Mouse (Mus musculus) layer of hippocampus, adult 6 months (tissue): ENCODE measurements around the gene Il11ra1. TPM values are rescaled to one million over a fixed set of nuclear protein-coding genes. Genes with fewer than 3 reads are reported as not detected.

ENCODE experiments used
- long read RNA-seq, 2 experiments: library from polyadenylated mRNA; unstranded; transcript quantifications; one replicate each; pipeline ENCODE4 v2.0.0; 2019 to 2020
- polyA plus RNA-seq: library from polyadenylated mRNA; unstranded; fragments of <200 nt; fragmentation: Nextera tagmentation; gene quantifications from 2 replicates; pipeline ENCODE4 v1.2.3, GENCODE M21; 2021

The Il11ra1 gene
- polyA plus RNA-seq: 39.2 and 43.2 TPM in 2 replicates
- long read RNA-seq, experiment 1, transcript Il11ra1-201 (13 exons, 2,009 nt): major isoform, 56 of 95 reads
- long read RNA-seq, experiment 1, partial matches to known transcripts: 27 of 95 reads
- long read RNA-seq, experiment 1, other reads (novel, unspliced or antisense): 12 of 95 reads
- long read RNA-seq, experiment 2, transcript Il11ra1-201 (13 exons, 2,009 nt): major isoform, 113 of 190 reads
- long read RNA-seq, experiment 2, partial matches to known transcripts: 35 of 190 reads
- long read RNA-seq, experiment 2, other reads (novel, unspliced or antisense): 42 of 190 reads

DNA sequence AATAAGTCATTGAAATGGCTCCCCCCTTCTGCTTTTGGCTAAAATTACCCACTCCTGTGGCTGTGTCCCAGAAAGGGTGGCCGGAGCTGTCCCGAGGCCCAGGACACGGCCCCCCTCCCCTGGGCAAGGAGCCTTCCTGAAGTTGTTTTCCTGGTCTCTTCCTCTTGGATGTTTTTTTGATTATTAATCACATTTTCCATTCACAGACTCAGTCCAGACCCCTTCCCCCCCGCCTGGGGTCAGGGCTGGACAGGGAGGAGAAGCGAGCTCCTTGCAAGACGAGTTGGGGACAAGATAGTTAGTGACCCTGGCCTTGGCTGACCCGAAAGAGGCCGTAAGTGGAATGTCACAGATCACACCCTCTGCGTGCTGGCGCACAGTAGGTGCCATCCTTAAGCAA is at the start of gene Il11ra1:
Gene Il11ra1 (plus strand): TSS at position 207 of the 400 bp plus-strand sequence.

DNA sequence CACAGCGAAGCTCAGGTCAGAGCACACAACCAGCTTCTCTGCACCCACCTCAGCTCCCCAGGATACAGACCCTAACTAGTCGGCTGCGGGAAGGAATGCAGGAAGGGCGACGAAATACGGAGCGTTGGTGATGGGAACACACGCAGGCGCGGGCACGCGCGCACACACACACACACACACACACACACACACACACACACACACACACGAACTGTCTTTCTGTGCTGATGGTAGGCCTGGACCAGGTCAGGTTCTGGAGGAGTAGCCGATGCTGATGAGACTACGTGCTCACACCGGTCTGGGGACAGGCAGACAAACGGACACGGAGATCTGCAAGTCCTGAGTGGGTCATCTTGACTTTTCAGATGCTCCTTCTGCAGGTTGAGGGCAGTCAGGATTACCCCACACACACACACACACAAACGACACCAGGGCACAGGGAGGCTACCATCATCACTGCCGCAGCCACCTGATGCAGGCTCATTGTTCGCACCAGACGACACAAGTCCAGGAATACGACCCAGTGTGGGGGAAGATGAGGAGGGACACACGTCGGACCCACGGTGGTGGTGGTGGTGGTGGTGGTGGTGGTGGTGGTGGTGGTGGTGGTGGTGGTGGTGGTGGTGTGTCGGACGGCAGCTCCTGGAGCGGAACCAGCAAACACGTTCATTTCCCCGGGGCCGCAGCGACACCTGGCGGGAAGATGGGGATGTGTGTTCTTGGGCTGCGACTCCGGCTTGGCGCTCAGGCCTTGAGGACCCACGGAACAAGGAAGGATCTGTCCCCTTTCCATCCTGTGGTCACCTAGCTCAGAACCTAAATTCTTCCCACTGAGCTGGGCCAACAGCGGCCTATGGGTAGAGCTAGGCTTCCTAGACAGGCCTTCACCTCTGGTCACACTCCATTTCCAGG is 2.6 kb upstream of the Il11ra1 start, which contains the start of gene Cntfr:
Gene Cntfr (minus strand): TSS at position 160 of the 912 bp plus-strand sequence.

DNA sequence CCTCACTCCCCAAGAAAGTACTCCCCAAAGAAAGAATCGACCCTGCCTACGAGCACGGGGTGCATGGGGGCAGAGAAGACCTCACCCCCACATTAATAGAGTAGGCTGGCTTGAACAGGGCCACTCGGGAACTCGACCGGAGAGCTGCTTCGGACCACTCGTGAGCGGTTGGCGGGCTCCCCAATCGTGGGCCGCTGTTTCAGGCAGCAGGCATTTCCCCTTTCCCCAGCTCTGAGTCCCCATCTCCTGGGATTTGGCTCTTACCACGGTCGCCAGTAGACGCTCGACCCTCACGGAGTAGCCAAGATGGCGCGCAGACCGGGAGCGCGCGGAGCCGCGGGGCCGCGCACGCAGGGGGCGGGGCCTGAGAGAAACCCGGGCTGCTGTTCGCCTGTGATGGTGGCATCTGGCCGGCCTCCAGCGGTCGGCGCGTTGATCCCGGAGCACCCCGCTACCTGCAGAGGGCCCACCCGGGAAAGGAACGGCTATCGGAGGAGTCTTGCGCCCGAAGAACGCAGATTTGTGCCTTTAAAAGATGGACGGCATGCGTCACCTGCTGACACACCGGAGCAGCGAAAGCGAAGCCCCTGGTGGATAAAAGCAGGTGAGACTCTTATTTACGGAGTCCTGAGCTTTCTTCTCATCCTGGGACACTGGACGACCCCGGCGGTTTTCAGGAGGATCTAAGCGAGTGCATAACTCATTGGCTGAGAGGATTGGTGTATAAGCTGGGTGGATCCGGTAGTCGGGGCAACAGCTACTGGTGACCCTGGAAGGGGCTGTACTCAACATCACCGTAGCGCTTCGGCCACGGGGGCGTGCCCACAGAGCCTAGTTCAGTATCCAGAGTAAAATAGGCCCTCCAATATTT is 13.6 kb downstream of the Il11ra1 start, which contains the start of gene Rpp25l:
Gene Rpp25l (minus strand): TSS at position 338 of the 871 bp plus-strand sequence.

DNA sequence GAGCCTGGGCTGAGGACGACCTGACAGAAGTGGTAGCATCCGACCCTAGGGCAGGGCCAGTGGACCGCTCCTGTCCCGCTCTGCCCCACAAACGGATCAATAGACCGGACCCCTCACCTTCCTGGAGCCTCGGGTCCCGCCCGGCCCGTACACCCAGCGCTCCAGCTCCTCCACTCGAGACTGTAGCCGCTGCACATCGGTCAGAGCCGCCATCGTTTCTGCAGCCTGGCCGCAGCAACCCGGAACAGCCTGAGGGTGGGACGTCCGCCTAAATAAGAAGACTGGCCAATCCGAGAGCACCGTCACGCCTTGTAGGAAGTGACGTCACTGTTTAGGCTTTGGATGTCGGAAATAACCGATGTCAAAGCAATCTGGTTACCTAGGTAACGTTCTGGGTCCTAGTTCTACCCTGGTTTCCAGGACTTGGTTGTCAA is 23.1 kb downstream of the Il11ra1 start, which contains the start of gene Dctn3:
Gene Dctn3 (minus strand): TSS at position 253 of the 434 bp plus-strand sequence.

DNA sequence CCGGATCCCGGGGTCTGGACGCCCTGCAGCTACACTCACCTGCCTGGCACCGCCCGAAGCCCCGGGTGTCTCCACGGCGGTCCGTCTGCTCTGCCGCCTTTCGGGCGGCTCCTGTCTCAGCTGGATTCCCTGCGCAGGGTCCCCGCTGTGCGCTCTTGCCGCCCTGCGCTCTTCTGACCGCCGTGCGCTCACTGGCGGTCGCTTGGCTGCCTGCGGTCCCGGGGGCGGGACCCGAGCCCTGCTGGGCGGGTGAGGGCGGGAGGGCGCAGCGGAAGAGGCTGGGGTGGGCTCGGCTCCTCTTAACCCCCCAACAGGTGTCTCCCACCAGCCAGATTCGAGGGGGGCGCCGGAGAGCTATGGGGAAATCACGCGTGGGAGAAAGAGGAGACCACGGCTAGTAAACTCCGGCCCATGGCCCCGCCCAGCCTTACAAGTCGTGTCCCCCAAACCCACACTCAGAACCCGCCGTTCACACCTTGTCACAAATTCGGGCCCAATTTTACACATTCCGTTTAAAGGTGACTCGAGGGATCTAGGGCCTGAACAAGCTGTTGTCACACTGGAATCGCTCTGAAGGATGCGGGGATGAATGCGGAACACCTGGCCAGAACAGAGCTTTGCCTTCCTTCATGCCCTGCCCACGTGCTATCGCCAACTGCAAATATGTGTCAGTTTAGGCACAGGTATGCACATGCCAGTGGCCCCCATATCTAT is 31.4 kb downstream of the Il11ra1 start, which contains the start of gene Arid3c:
Gene Arid3c (minus strand): TSS at position 91 of the 714 bp plus-strand sequence.

DNA sequence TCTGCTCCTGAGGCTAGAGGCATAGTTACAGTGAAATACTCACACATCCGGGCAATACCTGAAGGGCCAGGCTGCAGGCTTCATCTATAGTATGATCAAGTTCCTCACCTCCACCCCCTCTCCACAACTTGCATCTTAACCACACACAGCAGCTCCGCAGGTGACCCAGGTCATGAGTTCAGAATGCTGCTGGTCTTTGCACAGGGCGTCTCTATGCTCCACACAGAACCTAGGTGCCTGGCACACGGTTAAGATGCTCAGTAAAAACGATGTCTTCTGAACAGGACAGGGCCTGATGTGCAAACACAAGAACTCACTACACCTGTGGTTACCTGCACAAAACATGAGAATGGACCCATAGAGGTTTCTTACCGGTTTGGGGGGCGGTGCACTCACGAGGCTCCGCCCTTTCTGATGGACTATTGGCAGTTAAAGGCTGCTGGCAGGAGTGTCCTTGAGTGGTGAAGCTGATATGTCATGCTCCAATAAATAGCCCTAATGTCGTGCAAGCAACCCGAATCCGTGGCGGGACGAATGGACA is 55.1 kb downstream of the Il11ra1 start, which contains the start of gene Galt:
Gene Galt (plus strand): TSS at position 432 of the 541 bp plus-strand sequence.

DNA sequence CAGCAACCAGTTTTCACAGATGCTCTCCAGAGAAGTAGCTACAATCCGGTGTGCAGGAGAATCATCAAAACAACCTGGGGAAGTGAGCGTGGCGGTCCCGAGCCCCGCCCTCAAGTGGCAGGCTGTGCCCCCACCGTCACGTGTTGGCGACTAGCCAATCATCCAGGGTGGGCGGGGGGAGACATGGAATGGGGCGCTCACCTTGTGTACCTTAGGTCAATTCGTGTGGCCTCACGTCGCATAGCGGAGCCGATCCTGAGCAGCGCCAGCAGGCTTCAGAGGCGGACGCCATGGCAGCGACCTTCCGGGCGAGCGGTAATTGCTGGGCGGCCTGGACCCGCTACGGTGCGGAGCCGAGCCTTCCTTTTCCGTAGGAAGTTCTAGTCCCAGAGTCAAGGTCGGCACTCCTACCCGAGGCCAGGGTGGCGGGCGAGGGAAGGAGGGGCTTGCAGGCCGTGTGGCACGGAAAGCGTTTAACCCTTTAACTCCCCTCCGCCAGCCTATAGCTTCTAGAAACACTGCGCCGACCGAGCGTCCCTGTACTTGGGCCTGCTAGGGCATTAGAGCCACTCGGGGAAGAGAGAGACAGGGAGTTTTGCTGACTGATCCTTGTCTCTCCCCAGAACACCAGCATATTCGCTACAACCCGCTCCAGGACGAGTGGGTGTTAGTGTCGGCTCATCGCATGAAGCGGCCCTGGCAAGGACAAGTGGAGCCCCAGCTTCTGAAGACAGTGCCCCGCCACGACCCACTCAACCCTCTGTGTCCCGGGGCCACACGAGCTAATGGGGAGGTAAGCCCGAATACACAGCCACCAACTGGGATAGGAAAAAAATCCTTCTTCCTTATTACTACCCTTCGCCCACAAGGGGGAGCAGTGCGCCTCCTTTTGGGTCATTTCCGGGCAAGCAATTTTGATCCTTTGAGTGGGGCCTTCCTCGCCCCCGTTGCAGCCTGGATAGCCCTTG is 55.8 kb downstream of the Il11ra1 start, which contains the start of gene Sigmar1:
Gene Sigmar1 (minus strand): TSS at position 820 of the 968 bp plus-strand sequence.

DNA sequence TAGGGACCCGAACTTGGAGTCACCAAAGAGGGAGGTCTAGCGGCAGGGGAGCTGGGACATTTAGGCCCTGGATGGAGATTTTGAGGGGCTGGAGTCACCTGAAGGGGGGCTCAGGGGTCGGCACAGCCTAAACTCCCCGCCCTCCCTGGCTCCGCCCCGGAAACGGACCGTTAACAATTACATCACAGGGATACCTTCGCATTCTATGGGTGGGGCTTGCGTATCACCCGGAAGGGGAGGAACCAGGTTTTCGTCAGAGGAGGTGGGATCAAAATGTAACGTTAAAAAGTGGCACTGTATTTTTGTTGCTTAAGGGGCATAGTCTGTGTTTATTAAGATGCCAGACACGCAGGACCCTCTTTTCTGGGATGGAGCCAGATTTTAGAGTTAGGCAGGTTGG is 74.2 kb downstream of the Il11ra1 start, which contains the start of gene Ccl27a:
Gene Ccl27a (minus strand): TSS at position 246 of the 400 bp plus-strand sequence.

Other genes starting within 250 kb of the Il11ra1 start
- 0.48 and 0.67 TPM in 2 replicates for gene Kif24, start 235.1 kb upstream of the Il11ra1 start, polyA plus RNA-seq
- gene Nudt2, start 234.8 kb upstream of the Il11ra1 start, polyA plus RNA-seq: 99.2 and 101 TPM in 2 replicates
- 13.9 and 17.0 TPM in 2 replicates for gene AI464131, start 196.9 kb upstream of the Il11ra1 start, polyA plus RNA-seq
- 17.0 and 32.8 TPM in 2 replicates for gene 1110017D15Rik, start 182.7 kb upstream of the Il11ra1 start, polyA plus RNA-seq
- gene Fam219a, start 130.5 kb upstream of the Il11ra1 start, polyA plus RNA-seq: 14.7 and 21.7 TPM in 2 replicates
- 6.0 and 7.7 TPM in 2 replicates for gene Dnaic1, start 130.2 kb upstream of the Il11ra1 start, polyA plus RNA-seq
- gene Enho, start 59.7 kb upstream of the Il11ra1 start, polyA plus RNA-seq: 58.1 and 69.0 TPM in 2 replicates
- gene Cntfr, start 2.9 kb upstream of the Il11ra1 start, polyA plus RNA-seq: 12.8 and 15.1 TPM in 2 replicates
- 62.9 and 67.4 TPM in 2 replicates for gene Rpp25l, start 13.5 kb downstream of the Il11ra1 start, polyA plus RNA-seq
- gene Dctn3, start 23.2 kb downstream of the Il11ra1 start, polyA plus RNA-seq: 244 and 258 TPM in 2 replicates
- 0.08 TPM in 1 of 2 replicates, not detected in the other for gene Arid3c, start 31.2 kb downstream of the Il11ra1 start, polyA plus RNA-seq
- 38.2 and 43.6 TPM in 2 replicates for gene Galt, start 55.2 kb downstream of the Il11ra1 start, polyA plus RNA-seq
- gene Sigmar1, start 56.2 kb downstream of the Il11ra1 start, polyA plus RNA-seq: 20.3 and 23.9 TPM in 2 replicates
- 252 and 279 TPM in 2 replicates for gene Ccl27a, start 74.3 kb downstream of the Il11ra1 start, polyA plus RNA-seq
- not detected in 2 replicates for gene Gm21541, start 203.6 kb downstream of the Il11ra1 start, polyA plus RNA-seq
- gene Gm20878, start 241.6 kb downstream of the Il11ra1 start, polyA plus RNA-seq: 5.8 and 6.8 TPM in 2 replicates